Mouse (Mus musculus) midbrain, embryonic 11.5 days (tissue): ENCODE results near the gene Zbtb26. TPM values are rescaled to one million over a fixed set of nuclear protein-coding genes. Genes with fewer than 3 reads are reported as not detected.

Experiments used
- ATAC-seq: fragments of 200-750 bp; cut with Nextera tagmentation; 2 replicates; pipeline ENCODE4 v1.8.0; 2017; ENCODE audit warnings: moderate TSS enrichment, moderate library complexity; ENCODE audit not compliant: low FRiP score
- DNase-seq: peaks from one replicate; pipeline ENCODE4 v3.0.0; 2015; ENCODE audit warnings: low spot score; ENCODE audit errors: missing footprints
- H3K27ac ChIP-seq: fragments of 300-500 bp; sonication (generic); 2 replicates; pipeline ENCODE4 v1.5.1; 2014; ENCODE audit warnings: low read depth, low read length
- H3K27me3 ChIP-seq: fragments of 300-500 bp; sonication (generic); 2 replicates; pipeline ENCODE4 v1.6.1; 2014; ENCODE audit warnings: mild to moderate bottlenecking, low read length, moderate library complexity, mixed read lengths; ENCODE audit not compliant: control insufficient read depth, insufficient read depth
- H3K36me3 ChIP-seq: fragments of 300-500 bp; sonication (generic); 2 replicates; pipeline ENCODE4 v1.6.1; 2014; ENCODE audit warnings: mild to moderate bottlenecking, low read length, moderate library complexity, mixed read lengths; ENCODE audit not compliant: control insufficient read depth, insufficient read depth
- H3K4me1 ChIP-seq: fragments of 300-500 bp; sonication (generic); 2 replicates; pipeline ENCODE4 v1.6.1; 2014; ENCODE audit warnings: low read length; ENCODE audit not compliant: control insufficient read depth, insufficient read depth
- H3K4me2 ChIP-seq: fragments of 300-500 bp; sonication (generic); 2 replicates; pipeline ENCODE4 v1.6.1; 2014; ENCODE audit warnings: mild to moderate bottlenecking, moderate library complexity
- H3K4me3 ChIP-seq: fragments of 300-500 bp; sonication (generic); 2 replicates; pipeline ENCODE4 v1.5.1; 2014; ENCODE audit warnings: low read depth, low read length
- H3K9ac ChIP-seq: fragments of 300-500 bp; sonication (generic); 2 replicates; pipeline ENCODE4 v1.6.1; 2014; ENCODE audit warnings: low read length
- H3K9me3 ChIP-seq: fragments of 300-500 bp; sonication (generic); 2 replicates; pipeline ENCODE4 v1.6.1; 2016; ENCODE audit warnings: low read length; ENCODE audit not compliant: control insufficient read depth
- WGBS: fragments of 180-500 bp; shearing (Covaris S2); extraction: QIAGEN DNeasy Blood & Tissue Kit; methylation state at CpG from one replicate; pipeline ENCODE4 v1.1.7; 2014; 5-methylcytosine and 5-hydroxymethylcytosine counted together
- polyA plus RNA-seq: library from polyadenylated mRNA; unstranded; fragments of >200 nt; fragmentation: Nextera tagmentation; extraction: Ambion mirVana; gene quantifications from 2 replicates; pipeline ENCODE4 v1.2.1, GENCODE M21; 2014

Zbtb26 gene
- polyA plus RNA-seq, 1 experiment from 2014 or later = 11.7 TPM

DNA sequence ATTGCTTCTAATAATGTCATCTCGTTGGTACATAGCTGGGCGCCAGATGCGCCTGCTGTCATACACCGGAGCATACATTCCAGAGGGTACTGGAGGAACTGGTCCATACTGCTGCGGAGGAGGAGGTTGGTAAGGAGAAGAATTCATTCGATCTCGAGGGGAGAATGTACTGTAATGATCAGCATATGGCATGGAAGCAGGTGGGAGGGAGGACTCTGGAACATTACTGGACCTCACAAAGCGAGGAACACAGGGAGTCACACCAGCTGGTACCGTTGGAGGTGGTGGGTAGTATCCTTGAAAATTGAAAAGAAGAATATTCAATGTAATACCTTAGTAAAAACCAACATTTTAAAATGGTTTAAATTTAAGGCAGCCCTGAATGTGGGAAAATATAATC lies 60.0 kb downstream of the Zbtb26 start:
- Histone ChIP-seq H3K4me1 (no peaks in the 10 kb centered on the region), H3K9me3 (no peaks in the 10 kb centered on the region), H3K27ac (no peak overlapping the region), H3K36me3 (peaks cover 6% of the 10 kb centered on the region), H3K9ac (no peak overlapping the region), H3K4me3 (no peak overlapping the region), H3K4me2 (no peak overlapping the region), H3K27me3 (no peaks in the 10 kb centered on the region)
- 96% methylated on average over 9 of the region's 9 CpGs for WGBS
- no peak for ATAC-seq
- DNase-seq = no peak

Other genes with a start within 250 kb of the Zbtb26 start
- not detected in 2 replicates for gene Olfr366, start 231.6 kb downstream of the Zbtb26 start, polyA plus RNA-seq
- not detected in 2 replicates for gene Olfr368, start 116.6 kb downstream of the Zbtb26 start, polyA plus RNA-seq
- 82.7 and 87.3 TPM in 2 replicates for gene Pdcl, start 83.8 kb downstream of the Zbtb26 start, polyA plus RNA-seq
- 20.4 and 22.0 TPM in 2 replicates for gene Rc3h2, start 20.2 kb downstream of the Zbtb26 start, polyA plus RNA-seq
- 6.8 and 8.4 TPM in 2 replicates for gene Zbtb6, start within 50 bp of the Zbtb26 start, polyA plus RNA-seq
- gene Rabgap1, start 144 bp upstream of the Zbtb26 start, polyA plus RNA-seq = 43.8 and 51.8 TPM in 2 replicates
- 1.9 and 2.1 TPM in 2 replicates for gene Gpr21, start 73.2 kb upstream of the Zbtb26 start, polyA plus RNA-seq